Mouse (Mus musculus) v-Abl transformed pro-B cells (cell line): ENCODE results near the gene Mki67.

Experiments used
- in situ Hi-C, 2 experiments: fragments of 400-800 bp; cut with MboI; formaldehyde crosslinking; loops; one replicate each; pipeline ENCODE4 v1.15.1; 2025; ENCODE audit not compliant: unreplicated experiment in 2 of 2

Mki67 gene

DNA sequence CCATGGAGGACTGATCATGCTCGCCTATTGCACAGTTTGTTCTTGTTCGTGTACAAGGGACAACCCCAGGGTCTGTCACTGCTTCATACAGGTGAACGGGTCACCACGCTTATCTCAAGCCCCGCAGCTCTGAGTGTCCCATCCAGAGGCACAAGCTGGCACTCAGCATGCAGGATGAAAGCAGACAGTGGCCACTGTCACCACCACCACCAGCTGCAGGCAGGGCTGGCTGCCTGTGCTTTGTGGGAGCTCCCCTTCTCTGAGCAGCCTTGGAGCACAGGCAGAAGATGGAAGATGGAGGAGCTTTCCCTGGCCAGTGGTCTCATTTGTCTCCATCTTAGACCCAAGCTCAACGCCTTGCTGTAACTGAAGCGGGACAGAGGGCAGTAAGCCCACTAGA, 31.2 kb downstream of the Mki67 start:
- in situ Hi-C loops: loop anchor here (5.0 kb wide), 1 partner anchor 52 kb away; no protein-coding TSS in a partner anchor

DNA sequence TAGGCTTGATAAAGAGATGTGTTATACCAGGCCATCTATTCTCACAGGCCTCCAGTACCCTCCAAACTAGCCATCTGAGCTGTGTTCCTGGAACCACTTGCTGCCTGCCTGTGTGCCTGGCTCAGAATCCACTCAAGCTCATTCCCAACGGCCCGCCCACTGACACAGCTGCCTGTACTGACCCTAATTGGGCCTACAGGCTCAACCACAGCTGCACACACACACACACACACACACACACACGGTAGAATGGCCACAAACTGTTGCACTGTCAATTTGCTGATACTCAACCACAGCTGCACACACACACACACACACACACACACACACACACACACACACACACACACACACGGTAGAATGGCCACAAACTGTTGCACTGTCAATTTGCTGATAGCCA, 32.1 kb downstream of the Mki67 start:
- in situ Hi-C loops: loop anchor here (5.0 kb wide), 1 partner anchor 53 kb away; no protein-coding TSS in a partner anchor

DNA sequence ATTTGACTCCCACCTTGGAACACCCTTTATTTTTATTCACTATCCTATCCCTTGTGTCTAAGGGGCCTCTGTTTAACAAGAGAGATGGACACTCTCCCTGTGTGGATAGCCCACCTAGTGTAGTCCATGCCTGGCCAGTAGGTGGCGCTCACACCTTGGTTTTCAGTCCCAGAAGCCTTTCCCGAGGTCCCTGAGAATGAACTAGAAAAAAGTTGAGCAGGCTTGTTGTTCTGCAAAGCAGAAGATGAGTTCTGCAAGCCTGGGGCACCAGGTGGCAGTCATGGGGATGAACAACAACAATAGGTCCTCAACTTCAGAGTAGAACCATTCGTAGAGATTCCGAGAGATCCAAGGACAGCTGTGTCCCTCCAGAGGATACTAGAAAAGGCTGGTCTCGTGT, 35.8 kb downstream of the Mki67 start:
- in situ Hi-C loops: loop anchor here (5.0 kb wide), 1 partner anchor 57 kb away; no protein-coding TSS in a partner anchor

DNA sequence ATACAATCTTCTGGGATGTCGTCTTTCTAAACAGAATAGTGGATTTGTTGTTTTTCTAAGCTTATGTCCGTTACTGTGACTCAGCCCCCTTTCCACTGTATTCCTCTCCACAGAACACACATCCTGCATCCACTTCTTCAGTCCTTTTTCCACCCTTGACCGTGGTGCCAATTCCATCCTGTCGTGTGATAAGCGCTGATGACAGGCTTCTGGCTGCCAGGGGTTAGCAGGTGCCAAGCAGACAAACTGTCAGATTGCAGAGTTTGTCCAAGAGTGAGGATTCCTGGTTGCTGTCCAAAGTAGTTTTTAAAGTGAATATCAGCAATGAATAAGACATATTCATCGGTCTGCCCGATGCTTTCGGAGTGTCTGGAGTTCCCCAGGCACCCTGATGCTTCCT, 39.4 kb downstream of the Mki67 start:
- in situ Hi-C loops: no loop called here

DNA sequence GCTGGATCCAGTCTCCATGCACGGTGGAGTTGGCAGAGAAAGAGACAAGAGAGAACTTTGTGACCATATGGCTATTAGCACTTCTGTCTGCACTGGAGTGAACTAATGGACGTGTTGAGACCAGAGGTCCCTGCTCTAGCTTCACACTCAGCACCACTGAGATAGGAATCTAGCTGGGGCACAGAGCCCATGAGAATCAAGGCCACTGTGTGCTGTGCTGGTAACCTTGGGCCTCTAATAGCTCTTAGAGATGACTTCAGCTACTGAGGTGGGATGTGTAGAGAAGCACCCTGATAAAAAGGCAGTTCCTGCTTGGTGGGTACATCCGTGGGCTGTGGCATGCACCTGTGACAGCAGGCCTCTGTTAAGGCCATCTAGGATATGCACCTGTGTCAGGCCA, 42.6 kb downstream of the Mki67 start:
- in situ Hi-C loops: loop anchor here in 1 of 2 experiments (25.0 kb wide), 1 partner anchor 2011 kb away; no protein-coding TSS in a partner anchor

DNA sequence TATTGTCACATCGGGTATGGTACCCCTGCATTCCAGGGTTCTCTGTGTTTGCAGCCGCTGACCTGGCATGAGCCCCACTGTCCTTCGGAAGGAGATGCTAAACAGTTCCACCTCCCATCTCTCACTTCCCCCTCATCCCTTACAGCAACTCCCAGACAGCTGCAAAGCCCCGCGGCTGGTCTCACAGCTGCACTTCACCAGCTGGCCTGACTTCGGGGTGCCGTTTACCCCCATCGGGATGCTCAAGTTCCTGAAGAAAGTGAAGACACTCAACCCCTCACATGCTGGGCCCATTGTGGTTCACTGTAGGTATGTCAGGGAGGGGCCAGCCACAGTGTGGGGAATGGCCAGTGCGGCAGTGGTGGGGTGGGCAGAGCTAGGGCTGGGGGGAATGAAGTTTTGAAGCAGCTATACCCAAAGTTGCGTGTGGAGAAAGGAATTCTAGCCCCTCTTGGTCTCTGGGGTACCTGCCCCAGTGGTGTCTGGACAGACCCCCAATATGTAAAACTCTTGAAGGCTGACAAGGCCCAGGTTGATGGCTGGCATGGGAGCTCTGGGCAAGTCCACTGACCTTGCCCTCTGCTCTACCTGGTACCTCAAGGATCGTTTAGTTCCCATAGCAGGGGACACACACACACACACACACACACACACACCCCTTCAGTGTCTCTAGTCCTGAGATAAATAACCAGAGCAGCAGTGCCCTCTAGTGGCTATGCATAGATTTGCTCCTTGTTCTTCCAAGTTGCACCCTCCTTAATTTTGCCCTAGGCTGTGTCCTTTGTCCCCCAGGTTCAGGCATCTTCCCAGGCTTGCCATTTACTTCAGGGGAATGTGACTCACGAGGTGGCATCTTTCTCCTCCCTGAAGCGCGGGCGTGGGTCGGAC, 47.1 kb downstream of the Mki67 start:
- in situ Hi-C loops: loop anchor here (5.0 to 25.0 kb wide), 2 partner anchors 37 to 2007 kb away; no protein-coding TSS in a partner anchor

DNA sequence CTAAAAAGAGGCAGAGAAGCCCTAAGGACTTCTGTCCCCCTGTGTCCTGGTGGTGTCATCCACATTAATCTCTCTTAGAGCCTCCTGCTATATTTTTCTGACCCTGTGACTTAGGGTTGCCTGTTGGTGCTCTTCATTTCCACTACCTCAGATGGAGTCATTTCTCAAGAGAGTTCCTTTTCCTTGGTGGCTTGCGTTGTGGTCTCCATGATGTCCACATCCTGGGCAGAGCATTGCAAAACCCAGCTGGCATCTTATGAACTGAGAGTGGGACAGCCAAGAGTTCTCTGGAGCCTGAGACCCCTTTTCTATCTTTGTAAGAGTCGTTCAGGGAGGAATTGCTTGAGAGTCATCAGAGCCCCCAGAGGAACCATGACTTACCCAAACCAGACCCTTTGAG, 49.8 kb downstream of the Mki67 start:
- in situ Hi-C loops: loop anchor here (5.0 to 25.0 kb wide), 2 partner anchors 34 to 2004 kb away; no protein-coding TSS in a partner anchor

DNA sequence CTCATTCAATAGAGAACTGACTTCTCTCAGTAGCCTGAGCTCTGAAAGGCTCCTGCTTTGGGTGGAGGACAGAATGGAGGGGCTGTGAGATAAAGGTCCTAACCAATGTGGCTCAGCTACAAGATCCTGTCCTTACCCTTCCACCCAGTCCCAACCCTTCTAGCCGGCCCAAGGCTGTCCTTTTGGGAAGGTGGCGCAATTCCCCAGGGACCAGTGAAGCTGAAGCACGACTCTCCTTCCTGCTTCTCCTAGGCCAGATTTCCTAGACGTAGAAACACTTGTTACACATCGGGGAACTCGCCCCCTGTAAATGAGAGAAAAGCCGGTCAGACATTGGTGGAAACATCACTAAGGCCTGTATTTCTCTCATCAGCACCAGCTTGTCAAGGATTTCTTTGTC, 52.0 kb downstream of the Mki67 start:
- in situ Hi-C loops: loop anchor here in 1 of 2 experiments (25.0 kb wide), 1 partner anchor 2002 kb away; no protein-coding TSS in a partner anchor

DNA sequence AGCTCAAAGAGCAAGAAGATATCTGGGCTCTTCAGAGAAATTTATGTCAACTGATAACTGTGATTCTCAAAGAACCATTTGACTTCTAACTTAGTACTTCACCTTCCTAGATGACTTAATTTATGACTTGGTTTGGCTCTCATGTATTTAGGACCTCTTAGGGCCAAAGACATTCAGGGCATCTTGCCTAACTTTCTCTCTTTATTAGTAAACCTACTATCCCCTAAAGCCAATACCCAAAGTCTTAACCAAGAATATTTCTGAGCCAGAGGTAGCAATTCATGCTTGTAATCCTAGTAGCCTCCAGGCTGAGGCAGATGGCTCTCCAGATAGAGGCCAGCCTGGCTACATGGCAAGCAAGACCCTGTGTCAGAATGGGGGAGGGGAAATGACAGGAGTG, 55.8 kb downstream of the Mki67 start:
- in situ Hi-C loops: loop anchor here in 1 of 2 experiments (25.0 kb wide), 1 partner anchor 1998 kb away; no protein-coding TSS in a partner anchor

DNA sequence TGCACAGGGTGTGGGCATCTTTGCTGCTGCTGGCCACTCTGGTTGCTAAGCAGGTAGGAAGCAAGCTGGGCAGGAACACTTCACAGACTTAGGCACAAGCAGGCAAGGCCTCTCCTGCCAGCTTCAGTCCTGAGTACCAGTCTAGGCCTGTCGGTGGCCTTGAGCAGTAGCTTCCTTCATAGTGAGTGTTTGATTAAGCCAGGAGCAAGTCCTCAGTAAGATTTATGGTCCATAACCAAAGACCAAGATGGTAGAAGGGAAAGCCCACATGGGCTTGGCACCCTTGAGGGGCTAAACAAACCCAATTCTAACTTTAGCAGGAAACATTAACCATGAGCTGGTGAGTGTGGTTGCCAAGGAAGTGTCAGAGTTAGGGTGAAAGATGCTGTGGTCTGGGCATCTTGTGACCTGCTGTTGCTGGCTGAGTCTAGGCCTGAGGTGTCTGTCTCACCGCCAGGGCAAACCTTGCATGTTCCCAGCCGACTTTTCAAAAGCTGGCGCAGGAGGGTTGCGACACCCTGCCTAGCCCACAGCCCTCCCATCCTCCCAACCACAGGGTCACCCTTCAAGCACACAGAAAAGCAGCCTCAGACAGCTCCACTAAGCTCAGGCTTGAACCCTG, 56.7 kb downstream of the Mki67 start:
- in situ Hi-C loops: loop anchor here in 1 of 2 experiments (25.0 kb wide), 1 partner anchor 1997 kb away; no protein-coding TSS in a partner anchor

DNA sequence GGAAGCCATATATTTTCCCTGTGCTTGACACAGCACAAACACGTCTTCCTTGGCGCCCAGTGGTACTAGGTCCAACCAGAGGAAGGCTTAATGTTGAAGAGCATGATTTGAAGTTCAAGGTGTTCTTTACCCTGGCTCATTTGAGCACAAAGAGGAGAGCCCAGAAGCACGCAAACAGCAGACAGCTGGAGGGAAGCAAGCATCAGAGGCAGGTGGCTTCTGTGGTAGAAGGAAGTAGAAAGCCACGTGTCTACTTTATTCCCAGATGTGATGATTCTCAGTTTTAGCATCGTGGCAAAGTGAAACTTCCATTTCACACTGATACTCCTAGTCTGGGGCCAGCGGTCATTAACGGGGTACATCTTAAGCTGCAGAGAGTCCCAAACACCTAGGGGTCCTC, 58.0 kb downstream of the Mki67 start:
- in situ Hi-C loops: loop anchor here in 1 of 2 experiments (25.0 kb wide), 1 partner anchor 1996 kb away; no protein-coding TSS in a partner anchor

DNA sequence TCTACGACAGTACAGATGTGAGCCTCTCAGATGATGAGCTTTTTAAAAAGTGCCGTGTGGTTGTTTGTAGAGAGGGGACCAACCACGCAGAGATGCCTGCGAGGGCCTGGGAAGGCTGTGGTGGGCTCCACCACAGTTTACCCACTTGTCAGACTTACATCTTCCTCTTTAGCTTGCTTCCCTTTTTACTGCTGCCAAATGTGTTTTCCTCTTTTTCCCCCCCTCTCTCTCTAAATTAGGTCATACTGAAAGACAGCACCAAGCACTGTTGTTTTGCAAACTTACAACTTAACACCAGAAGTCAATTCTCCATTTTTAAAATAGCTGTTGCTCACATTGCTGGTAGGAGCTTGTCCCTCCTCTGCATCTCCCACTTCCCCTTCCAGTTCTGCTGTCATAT, 61.0 kb downstream of the Mki67 start:
- in situ Hi-C loops: loop anchor here in 1 of 2 experiments (25.0 kb wide), 1 partner anchor 1993 kb away; no protein-coding TSS in a partner anchor

DNA sequence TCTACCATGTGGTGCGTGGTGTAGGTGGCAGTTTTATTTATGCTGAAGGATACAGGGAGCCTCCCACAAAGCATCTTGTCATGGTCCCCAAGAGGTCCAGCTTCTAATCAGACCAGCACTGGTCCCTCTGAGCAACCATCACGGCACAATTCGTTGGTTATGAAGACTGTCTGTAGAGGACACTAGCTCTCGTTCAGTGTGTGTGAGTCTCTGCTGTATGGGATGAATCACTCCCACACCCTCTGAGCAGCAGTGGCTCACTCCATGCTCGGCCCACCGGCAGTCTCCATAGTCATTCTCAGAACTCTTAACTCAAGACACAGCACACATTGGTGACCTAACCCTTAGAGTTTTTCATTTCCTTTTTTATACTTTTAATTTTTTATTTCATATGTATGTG, 61.9 kb downstream of the Mki67 start:
- in situ Hi-C loops: loop anchor here in 1 of 2 experiments (25.0 kb wide), 1 partner anchor 1992 kb away; no protein-coding TSS in a partner anchor

DNA sequence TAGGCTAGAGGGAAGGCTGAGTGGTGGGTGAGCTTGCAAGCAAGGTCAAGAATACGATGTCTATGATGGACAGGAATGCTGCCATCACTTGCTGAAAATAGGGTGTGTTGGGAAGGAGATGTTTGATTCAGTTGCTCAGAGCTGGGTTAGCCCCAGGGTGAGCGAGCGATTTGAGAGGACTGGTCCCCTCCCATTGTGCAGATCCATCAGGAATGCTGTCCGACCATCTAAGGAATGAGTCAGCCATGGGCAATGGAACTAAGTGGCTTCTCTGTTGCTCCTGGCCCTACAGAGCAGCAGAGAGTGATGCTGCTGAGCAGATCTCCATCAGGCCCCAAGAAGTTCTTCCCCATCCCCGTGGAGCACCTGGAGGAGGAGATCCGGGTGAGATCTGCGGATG, 62.6 kb downstream of the Mki67 start:
- in situ Hi-C loops: loop anchor here in 1 of 2 experiments (25.0 kb wide), 1 partner anchor 1991 kb away; no protein-coding TSS in a partner anchor

DNA sequence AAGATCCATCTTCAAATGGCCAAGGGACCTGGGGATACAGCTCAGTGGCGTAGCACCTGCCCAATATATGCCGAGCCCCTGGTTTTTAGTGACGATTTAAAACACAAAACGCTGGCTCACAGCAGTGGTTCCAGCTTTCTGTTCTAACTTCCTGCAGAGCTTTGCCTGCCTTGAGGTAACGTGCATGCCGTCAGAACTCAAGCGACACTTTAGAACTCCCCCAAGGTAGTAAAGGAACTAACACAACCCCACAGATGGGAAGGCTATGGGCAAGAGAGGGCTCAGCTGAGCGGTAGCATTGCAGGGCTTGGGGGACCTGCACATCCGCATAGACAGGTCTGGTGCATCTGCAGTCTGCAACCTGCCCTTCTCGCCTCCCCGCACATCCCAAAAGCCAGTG, 63.4 kb downstream of the Mki67 start:
- in situ Hi-C loops: loop anchor here in 1 of 2 experiments (25.0 kb wide), 1 partner anchor 1990 kb away; no protein-coding TSS in a partner anchor

DNA sequence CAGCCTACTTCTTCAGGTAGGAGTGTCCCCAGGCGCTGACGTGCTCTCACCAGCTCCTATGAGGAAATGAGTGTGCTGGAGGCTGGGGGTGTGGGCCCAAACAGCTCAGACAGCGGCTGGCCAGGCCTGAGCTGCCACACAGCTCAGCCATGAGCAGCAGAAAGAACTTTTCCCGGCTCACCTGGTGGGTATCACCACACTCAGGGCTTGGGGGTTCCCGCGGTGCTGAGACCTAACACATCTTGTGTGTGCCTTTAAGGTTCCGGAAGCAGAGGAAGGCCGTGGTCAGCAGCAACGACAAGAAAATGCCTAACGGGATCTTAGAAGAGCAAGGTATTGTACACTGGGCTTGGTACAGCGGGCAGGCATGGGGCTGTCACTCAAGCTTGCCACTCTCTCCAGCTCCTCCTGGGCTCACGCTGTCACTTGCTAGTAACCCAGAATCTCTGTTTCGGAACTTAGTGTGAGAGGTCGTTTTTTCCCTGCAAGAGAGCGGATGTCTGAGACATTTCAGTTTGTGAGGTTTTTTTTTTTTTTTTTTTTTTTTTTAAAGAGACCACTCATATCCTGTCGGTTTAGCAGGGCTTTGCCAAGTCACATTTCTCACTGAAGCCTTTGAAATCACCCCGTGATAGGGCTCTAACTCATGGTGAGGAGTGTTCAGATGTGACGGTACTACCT, 64.2 kb downstream of the Mki67 start:
- in situ Hi-C loops: loop anchor here in 1 of 2 experiments (25.0 kb wide), 1 partner anchor 1990 kb away; no protein-coding TSS in a partner anchor

DNA sequence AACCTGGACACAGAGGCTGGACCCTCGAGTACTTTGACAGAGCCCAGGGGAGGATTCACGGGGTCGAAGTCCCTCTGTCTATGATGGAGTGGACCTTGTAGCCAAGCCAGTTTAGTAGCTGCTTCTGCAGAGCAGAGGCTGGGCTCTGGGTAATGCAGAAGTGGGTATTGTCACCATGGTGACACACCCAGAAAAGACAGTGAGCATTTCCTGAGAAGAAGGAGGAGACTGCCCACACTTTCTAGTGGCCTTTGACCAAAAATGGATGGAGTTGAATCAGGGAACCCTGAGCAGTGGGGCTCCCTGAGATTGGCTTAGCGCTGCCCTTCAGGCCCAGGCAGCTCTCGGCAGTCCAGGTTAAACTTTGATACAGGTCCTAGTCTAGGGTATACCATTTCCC, 66.1 kb downstream of the Mki67 start:
- in situ Hi-C loops: loop anchor here in 1 of 2 experiments (25.0 kb wide), 1 partner anchor 1988 kb away; no protein-coding TSS in a partner anchor

DNA sequence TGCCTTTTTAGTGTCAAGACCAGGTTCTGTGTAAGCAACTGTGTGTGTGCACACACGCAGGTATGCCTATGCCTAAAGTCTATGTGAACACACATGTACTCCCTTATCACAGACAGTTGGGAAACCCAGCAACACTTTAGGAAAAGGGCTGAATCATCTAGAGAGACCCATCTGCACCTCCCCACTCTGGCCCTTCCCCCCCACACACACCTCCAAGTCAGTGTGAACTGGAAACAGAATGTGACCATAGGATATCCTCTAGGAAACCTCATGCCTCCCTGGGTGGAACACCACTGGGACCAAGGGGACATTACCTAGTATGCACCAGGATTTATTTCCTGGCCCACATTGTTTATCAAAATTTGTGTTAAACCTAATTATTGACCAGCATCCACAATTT, 66.9 kb downstream of the Mki67 start:
- in situ Hi-C loops: loop anchor here (25.0 kb wide), 1 partner anchor 1787 kb away; no protein-coding TSS in a partner anchor

DNA sequence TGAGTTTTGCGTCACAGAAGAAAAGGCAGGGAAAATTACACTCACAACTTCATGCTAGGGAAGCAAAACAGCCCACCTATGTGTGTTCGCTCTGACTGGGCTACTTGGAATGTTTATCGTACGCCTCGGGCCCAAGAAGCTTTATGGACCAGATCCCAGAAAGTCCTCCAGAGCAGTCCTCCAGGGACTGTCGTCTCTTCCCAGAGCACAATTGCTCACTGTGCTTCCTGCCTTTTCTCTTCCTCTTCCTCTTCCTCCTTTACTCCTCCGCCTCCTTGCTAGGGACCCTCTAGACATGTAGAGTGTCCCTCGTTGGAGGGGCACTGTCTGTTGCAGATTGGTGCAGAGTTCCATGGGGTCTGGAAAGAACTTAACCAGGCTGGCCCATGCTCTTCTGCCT, 67.3 kb downstream of the Mki67 start:
- in situ Hi-C loops: loop anchor here (25.0 kb wide), 1 partner anchor 1787 kb away; no protein-coding TSS in a partner anchor

DNA sequence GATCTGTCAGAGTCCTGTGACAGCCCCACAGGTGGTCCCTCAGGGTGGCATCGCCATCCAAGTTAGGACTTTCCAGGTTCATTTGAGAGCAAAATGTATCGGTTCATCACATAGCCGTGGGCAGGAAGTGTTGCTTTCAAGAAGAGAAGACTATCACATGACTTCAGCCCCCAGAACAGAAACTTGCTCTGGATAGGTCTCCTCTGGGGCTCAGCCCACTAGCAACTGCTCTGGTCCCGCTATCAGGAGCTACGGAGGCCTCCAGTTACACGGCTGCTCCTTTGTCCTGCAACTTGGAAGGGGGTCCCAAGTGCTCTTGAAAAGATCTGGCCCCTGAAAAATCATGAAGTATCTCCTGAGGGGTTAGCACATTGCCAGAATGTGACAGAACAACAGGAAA, 69.2 kb downstream of the Mki67 start:
- in situ Hi-C loops: loop anchor here (25.0 kb wide), 1 partner anchor 1785 kb away; no protein-coding TSS in a partner anchor
